7 mouse cellular contexts compared by ENCODE assay signal in the genomic region with DNA sequence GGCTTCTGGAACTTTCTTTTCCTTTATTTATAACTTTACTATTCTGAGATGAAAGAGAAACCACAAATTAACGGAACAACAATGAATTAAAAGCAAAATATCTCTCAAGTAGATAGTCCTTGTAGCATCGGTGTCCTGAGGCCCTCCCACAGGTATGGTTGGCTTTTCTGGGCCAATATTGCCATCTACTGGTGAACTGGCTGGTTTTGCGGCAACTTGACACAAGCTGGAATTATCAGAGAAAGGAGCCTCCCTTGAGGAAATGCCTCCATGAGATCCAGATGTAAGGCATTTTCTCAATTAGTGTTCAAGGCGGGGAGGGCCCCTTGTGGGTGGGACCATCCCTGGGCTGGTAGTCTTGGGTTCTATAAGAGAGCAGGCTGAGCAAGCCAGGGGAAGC.
DNase-seq lines count a peak whose midpoint lies in the region; ATAC-seq and TF ChIP-seq lines count a peak whose summit lies in the region.
"Not testable (repeated sequence)": the region's sequence is repeated elsewhere in the genome, so short reads cannot be mapped to it uniquely, and the experiment has no call there.

No protein-coding gene starts in this region.

- peak; percentile 9 for DNase-seq in adrenal gland, postnatal 25 days
- peak; percentile 81 for DNase-seq in embryo, embryonic 10 days (ENCODE audit: low spot score)
- peak; percentile 13 for DNase-seq in gastrocnemius, postnatal 10 days
- DNase-seq in left cerebral cortex, postnatal 14 days (ENCODE audit: low spot score in 2 of 2): peak; percentile 46 to 65
- DNase-seq in midbrain, embryonic 11.5 days (ENCODE audit: low spot score, missing footprints): peak; percentile 95
- peak; percentile 47 to 59 for DNase-seq in right cerebral cortex, postnatal 10 days (ENCODE audit: low spot score in 2 of 2)

- H3K36me3 ChIP-seq in intestine, postnatal 0 days (ENCODE audit: control insufficient read depth, insufficient read depth); midbrain, embryonic 11.5 days (ENCODE audit: control insufficient read depth, insufficient read depth, low read length): not testable (repeated sequence)

- not testable (repeated sequence) for H3K9me3 ChIP-seq in intestine, postnatal 0 days (ENCODE audit: control insufficient read depth); midbrain, embryonic 11.5 days (ENCODE audit: control insufficient read depth, low read length)

- 3% methylated on average over 4 of the region's 4 CpGs for WGBS in intestine, postnatal 0 days
- 8% methylated on average over 4 of the region's 4 CpGs for WGBS in midbrain, embryonic 11.5 days

- intact Hi-C loops in left cerebral cortex, postnatal 14 days (cut with DNase I): loop anchor here (2.0 to 5.0 kb wide), 2 partner anchors 99 to 443 kb away; no protein-coding TSS in a partner anchor

- TF ChIP-seq CTCF in intestine, postnatal 0 days (IDR thresholded peaks at IDR 0.05; ENCODE audit: low read depth): peak; percentile 80

- H3K4me2 ChIP-seq in intestine, postnatal 0 days (replicated peaks; ENCODE audit: low read depth); midbrain, embryonic 11.5 days: not testable (repeated sequence)

- H3K9ac ChIP-seq in intestine, postnatal 0 days (ENCODE audit: low read depth, low read length); midbrain, embryonic 11.5 days (ENCODE audit: low read length): not testable (repeated sequence)

- H3K27ac ChIP-seq in intestine, postnatal 0 days (ENCODE audit: low read depth, low read length); midbrain, embryonic 11.5 days (ENCODE audit: low read depth, low read length): not testable (repeated sequence)

- not testable (repeated sequence) for H3K4me1 ChIP-seq in intestine, postnatal 0 days (replicated peaks; ENCODE audit: control insufficient read depth, insufficient read depth, low read length); midbrain, embryonic 11.5 days (ENCODE audit: control insufficient read depth, insufficient read depth, low read length)

- not testable (repeated sequence) for H3K4me3 ChIP-seq in intestine, postnatal 0 days (ENCODE audit: low read depth, low read length); midbrain, embryonic 11.5 days (ENCODE audit: low read depth, low read length)

- not testable (repeated sequence) for H3K27me3 ChIP-seq in intestine, postnatal 0 days (replicated peaks; ENCODE audit: control insufficient read depth, insufficient read depth, low read length); midbrain, embryonic 11.5 days (ENCODE audit: control insufficient read depth, insufficient read depth, low read length)

- ATAC-seq in intestine, postnatal 0 days: not testable (repeated sequence)
- ATAC-seq in midbrain, embryonic 11.5 days (ENCODE audit: low FRiP score): peak; percentile 78

Comparison
In these comparisons a context has a peak if more than half of its experiments do, and no peak if none do; other contexts are left out.
1. DNase-seq: peak in every context shown above with its lines; median percentile 95 in midbrain, embryonic 11.5 days; 81 in embryo, embryonic 10 days; 56 in left cerebral cortex, postnatal 14 days; 53 in right cerebral cortex, postnatal 10 days; 13 in gastrocnemius, postnatal 10 days; 9 in adrenal gland, postnatal 25 days.